Mouse (Mus musculus): ENCODE data around the gene Fam216a.
"Not testable (repeated sequence)": the region's sequence is repeated elsewhere in the genome, so short reads cannot be mapped to it uniquely, and the experiment has no call there.

The Fam216a gene

DNA sequence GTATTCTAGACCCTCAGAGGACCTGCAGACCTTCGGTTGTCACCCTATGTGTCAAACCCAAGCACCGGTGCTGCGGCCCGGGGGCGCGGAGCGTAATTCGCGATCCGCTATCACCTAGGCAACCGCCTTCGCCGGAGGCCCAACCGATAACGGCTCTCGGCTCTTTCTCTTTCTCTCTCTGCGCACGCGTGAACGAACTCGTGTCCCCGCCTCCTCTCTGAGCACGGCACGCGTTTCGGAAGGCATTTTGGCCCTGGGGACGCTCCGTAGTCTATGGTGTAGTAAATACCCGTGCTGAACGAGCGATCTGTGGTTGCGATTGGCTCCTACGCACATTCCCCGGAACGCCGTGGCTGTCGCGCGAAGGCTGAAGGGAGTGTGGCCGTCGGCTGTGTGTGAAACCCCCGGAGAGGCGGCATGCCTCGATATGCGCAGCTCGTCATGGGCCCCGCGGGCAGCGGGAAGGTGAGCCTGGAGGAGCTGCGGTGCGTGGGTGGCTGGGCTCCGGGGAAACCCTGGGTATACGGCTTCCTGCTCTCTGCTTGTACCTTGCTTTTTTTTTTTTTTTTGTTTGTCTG lies at the start of gene Fam216a:
Fam216a (minus strand) TSS at position 173 of the 578 bp plus-strand sequence.
- in situ Hi-C loops (cut with MboI, MseI), result no loop called here

DNA sequence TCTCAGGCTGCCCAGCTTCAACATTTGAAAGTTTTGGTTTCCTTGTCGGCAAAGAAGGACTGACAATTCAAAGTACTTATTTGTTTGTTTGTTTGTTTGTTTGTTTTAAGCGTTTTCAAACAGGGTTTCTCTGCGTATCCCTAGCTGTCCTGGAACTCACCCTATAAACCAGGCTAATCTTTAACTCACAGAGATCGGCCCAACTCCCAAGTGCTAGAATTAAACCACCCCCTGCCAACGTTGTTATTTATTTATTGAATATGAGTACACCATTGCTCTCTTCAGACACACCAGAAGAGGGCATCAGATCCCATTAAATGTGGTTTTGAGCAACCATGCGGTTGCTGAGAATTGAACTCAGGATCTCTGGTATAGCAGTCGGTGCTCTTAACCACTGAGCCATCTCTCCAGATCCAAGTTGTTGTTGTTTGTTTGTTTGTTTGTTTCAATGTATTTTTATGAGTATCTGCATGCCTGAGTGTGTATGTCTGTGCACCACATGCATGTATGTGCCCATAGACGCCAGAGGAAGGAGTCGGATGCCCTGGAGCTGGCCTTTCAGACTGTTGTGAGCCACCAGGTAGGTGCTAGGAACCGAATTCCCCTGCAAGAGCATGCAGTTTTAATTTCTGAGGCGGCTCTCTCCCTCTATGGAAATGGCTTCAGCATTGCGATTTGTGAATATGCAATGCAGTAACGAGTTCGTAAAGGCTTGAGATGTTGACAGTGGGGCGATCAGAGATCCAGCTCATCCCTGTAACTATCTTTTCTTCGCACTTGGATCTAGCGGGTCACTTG lies 49.3 kb upstream of the Fam216a start, which contains the start of gene Anapc7:
Anapc7 (plus strand) TSS at position 423 of the 798 bp plus-strand sequence.
- in situ Hi-C loops (cut with MboI, MseI), result no loop called here

DNA sequence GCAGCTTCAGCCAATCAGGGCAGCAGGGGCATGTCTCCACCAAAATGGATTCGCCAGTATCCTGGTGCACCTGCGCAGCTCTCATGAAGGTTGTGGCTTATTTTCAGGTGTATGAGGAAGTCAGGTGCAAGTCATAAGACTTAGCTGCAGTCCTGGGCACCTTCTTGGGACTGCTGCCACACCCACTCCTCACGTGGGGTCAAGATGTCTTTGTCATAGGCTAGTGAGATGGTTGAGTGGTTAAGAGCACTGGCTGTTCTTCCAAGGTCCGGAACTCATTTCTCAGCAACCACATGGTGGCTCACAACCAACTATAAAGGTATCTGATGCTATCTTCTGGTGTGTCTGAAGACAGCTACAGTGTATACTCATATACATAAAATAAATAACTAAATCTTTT lies 48.5 kb upstream of the Fam216a start:
- in situ Hi-C loops (cut with MboI, MseI), result not testable (repeated sequence)

DNA sequence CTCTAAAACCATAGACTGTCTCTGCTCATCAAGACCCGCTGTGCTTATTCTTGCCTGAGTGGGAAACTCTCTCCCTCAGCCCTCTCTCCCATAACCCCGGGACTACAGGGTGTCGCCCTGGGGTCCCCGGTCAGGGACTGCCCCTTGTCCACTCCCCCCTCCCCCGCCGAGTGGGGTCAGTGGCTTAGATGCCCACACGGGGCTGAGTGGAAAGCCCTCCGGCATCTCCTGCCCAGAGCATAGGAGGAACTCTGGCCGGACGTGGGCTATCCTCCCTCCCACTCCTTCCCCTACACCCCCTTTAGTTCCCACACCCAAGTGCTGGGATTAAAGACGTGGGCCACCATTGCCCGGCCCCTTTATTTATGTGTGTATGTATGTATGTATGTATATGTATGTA lies 43.3 kb upstream of the Fam216a start:
- in situ Hi-C loops (cut with MboI, MseI), result loop anchor here (10.0 kb wide), 1 partner anchor 219 kb away; no protein-coding TSS in a partner anchor

DNA sequence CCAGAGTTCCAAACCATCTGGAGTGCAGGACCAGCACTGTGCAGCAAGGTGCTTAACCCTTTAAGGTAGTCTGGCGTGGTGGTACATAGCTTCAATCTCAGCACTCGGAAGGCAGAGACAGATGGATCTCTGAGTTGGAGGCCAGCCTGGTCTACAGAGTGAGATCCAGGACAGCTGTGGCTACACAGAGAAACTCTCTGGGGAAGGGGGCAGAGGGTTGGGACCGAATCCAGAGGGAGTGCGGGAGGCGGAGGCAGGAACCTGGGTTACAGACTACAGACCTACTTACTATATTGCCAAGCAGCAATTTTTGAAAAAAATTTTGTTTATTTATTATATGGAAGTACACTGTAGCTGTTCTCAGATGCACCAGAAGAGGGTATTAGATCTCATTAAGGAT lies 42.2 kb upstream of the Fam216a start:
- in situ Hi-C loops (cut with MboI, MseI), result loop anchor here (10.0 kb wide), 1 partner anchor 220 kb away; no protein-coding TSS in a partner anchor

DNA sequence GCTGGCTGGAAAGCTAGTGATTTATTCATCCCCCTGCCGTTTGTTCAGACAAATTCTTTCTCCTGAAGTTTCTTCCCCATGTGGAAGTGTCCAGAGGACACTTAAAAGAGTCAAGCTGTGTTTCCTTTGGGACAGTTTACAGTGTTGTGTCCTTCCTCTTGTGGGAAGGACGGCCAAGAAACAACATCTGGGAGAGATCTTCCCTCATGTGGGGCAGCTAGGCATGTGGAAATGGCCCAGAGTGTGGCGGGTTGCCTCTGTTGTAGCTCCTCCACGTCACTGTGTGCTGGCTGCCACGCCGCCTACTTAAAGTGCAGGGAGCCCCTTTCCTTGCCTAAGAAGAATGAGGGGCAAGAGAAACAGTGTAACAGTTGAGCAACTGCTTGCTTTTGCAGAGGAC lies 40.7 kb upstream of the Fam216a start:
- in situ Hi-C loops (cut with MboI, MseI), result loop anchor here (10.0 kb wide), 1 partner anchor 222 kb away; no protein-coding TSS in a partner anchor

DNA sequence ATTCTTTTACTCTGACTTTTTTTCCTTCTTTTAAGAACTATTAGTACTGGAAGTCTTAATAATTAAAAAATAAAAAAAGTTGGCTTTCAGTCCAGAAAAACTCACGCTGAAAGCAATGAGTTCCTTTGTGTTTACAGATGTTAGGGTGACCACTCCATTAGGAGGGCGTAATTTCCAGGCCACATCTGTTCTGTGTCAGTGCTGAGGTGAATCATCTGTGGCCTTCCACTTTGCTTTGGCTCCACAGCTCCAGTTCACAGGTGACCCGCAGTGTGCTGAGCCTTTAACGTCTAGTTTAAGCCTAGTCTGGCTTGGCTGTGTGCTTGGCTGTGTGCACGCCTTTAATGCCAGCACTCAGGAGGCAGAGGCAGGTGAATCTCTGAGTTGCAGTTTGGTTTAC lies 39.7 kb upstream of the Fam216a start:
- in situ Hi-C loops (cut with MboI, MseI), result loop anchor here (10.0 kb wide), 1 partner anchor 223 kb away; no protein-coding TSS in a partner anchor

DNA sequence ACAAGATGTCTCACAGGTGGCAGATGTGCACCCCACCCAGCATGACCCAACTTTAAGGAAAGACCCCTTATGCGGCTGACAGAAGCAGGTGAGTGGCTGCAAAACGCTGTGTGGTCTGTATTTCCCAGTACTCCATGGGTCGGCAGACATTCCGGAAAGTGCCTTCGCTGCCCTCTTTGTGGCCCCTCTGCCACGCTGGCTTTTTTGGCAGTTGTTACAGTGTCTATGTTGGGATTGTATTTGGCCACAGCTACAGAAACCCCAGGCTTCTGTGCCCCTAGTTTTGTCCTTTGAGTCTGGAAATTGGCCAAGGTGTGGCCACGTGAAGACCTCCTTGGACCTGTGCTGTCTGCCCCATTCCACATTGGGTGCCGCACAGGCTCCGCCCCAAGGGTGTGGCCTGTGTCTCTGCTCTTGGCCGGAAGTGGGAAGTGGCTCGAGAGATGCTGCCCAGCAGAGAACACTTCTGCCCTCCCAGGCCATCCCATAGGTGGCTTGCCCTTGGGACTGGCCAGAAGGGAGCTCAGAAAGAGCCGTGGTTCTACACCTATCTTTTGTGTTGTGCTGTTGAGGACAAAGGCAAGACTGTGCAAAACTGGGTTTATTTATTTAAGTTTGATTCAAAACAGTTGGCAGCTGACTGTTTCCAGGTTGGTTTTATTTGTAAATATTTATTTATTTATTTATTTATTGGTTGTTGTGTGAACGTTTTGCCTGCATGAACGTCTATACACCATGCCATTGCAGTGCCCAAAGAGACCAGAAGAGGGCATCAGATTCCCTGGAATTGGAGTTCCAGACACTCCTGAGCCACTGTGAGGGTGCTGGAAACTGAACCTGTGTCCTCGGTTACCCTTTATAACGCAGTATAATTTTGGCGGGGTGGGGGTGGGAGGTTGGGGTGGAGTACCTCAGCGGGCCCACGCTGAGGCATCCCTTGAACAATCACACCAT lies 37.8 kb upstream of the Fam216a start:
- in situ Hi-C loops (cut with MboI, MseI), result loop anchor here (10.0 kb wide), 1 partner anchor 225 kb away; no protein-coding TSS in a partner anchor

DNA sequence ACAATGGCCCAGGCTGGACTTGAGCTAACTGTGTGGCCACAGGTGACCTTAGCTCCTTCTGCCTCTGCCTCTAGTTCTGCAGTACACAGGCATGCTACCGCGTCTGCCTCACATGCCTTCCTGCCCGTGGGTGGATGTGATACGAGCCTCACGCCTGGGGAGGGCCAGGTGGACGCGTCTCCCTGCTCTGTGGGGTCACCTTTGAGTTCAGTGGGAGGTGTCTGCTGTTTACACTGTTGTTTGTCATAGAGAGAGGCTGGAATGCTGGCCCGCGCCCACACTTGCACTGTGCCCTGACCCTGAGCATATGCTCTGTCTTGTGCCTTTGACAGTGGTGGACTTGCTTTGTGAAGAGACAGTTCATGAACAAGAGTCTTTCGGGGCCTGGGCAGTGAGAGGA lies 33.4 kb upstream of the Fam216a start:
- in situ Hi-C loops (cut with MboI, MseI), result no loop called here

DNA sequence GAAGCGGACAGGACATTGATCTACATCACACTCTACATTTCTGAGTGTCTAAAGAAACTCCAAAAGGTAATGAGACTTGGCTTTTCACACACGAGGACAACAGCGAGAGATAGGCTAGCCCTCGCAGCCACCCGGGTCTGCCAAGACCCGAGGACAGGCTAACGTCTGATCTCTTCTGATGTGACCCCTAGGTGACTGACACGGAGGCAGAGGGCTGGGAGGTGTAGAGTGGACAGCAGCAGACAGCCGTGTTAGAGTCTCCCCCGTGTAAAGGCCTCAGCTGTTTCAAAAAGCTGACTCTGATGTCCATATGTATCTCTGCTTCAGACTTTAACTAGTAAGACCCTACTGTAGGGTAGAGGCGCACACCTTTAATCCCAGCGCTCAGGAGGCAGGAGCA lies 31.2 kb upstream of the Fam216a start:
- in situ Hi-C loops (cut with MboI, MseI), result no loop called here

DNA sequence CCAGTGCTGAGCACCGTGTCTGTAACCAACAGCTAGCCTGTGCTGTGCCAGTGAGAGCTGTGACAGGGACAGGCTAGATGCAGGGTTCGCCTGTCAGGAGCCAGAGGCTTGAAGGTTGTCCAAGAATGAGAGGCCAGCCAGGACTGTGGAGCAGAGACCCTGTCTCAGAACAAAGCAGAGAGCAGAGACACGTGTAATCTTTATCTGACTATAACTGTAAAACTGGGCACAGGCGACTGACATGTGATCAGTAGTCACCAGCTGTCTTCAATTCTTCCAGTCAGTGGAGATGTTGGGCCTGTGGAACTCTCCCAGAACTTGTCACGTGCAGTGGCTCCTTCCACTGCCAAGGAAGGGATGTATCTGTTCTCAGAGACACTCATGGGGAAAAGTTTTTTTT lies 30.6 kb upstream of the Fam216a start:
- in situ Hi-C loops (cut with MboI, MseI), result no loop called here

DNA sequence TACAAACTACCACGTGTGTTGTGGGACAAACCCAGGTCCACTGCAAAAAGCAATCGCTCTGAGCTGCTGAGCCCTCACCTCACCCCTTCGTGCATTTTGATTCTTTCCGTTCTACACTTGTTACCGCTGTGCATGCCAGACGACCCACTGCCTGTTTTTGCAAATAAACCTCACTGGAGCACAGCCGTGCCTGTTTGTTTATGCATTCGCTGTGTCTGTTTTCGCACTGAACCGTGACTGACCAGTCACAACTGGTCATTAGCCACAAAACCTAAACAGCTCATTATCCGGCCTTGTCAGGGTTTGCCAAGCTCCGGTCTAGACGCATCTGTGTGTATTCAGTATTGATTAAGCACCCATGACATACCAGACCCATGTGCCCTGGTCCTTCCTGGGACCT lies 30.0 kb upstream of the Fam216a start:
- in situ Hi-C loops (cut with MboI, MseI), result no loop called here

DNA sequence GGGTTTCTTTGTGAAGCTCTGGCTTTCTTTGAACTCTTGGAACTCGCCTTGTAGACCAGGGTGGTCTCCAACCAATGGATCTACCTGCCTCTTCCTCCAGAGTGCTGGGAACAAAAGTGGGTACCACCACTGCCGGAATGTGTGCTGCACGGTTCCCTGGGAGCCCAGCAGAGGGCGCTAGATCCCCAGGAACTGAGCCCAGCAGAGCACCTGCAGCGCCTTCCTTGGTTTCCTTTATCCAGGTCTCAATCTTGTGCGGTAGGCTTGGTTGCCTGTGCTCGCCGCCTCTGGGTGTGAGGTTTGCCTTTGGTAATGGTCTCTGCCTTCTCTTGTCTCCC lies 29.1 kb upstream of the Fam216a start:
- in situ Hi-C loops (cut with MboI, MseI), result no loop called here

DNA sequence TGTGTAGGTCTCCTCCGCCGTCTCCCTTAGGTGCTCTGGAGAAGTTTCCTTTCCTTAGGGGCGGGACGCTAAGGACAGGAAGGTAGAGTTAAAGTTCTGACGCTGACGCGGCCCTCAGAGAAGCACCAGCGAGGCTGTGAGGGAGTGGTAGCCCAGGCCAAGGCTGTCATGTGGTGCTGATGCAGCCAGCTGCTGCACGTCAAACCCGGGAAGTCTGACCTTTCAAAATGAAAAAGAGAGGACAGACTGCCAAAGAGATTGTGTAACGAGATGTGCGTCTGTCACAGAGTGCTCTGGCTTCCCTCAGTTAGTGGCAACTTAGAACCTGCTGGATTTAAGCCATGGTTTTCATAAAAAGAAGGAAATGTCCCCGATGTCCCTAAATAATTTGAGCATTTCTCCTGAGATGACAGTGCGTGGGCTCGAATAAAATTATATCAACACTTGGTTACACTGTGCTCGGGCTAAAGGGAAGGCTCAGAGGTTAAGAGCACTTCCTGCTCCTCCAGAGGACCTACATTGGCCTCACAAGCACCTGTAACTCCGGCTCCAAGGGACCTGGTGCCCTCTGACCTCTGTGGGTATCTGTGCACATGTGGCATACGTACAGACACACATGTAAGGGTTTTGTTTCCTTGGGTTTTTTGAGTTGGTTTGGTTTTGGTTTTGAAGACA lies 28.6 kb upstream of the Fam216a start:
- in situ Hi-C loops (cut with MboI, MseI), result no loop called here

DNA sequence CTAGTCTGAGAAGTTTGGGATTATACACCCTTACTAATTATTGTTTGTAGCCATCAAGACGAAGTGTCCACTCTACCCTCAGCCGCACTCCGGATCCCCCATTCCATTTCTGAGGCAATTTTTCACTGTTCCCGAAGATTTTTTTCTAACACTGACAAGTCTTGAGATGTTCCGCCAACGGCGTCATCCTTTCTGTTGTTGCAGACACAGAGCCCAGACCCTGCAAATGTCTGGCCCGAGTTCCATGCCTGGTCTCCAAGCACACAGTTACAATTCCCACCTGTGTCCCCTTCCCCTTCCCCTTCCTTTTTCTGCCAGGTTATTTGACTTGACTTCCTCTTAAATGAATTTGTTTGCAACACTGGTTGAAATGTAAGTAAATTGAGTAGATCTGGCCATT lies 27.7 kb upstream of the Fam216a start:
- in situ Hi-C loops (cut with MboI, MseI), result no loop called here

DNA sequence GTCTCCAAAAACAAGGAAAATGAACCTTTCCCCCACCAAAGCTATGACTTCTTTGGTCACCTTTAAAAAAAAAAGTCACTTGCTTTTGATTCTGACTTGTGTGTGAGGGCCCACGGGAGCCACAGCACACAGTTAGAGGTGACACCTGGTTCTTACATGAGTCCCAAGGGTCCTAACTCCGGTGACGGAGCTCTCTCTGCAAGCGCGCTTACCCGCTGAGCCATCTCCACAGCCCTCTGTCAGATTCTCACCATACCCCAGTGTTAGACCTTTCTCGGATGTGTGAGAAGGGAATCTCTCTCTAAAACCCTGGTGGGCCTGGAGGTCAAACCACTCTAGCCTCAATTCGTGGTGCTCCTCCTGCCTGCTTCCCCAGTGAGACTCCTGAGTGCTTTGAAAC lies 25.3 kb upstream of the Fam216a start:
- in situ Hi-C loops (cut with MboI, MseI), result no loop called here

DNA sequence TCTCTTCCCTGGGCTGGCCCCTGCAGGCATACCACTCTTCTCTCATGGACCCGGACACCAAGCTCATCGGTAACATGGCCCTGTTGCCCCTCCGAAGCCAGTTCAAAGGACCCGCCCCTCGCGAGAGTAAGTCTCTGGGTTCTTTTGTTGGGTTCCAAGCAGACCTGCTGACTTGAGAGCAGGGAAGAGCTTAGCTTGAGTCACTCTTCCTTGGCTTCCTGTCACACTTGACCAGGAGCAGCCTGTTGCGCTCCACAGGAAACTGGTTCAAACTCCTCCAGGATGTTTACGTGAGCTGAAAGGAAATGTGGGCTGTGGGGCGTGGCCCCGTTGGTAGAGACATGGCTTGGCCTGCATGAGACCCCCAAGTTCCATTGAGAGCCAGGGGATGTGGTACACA lies 24.6 kb upstream of the Fam216a start:
- in situ Hi-C loops (cut with MboI, MseI), result no loop called here

DNA sequence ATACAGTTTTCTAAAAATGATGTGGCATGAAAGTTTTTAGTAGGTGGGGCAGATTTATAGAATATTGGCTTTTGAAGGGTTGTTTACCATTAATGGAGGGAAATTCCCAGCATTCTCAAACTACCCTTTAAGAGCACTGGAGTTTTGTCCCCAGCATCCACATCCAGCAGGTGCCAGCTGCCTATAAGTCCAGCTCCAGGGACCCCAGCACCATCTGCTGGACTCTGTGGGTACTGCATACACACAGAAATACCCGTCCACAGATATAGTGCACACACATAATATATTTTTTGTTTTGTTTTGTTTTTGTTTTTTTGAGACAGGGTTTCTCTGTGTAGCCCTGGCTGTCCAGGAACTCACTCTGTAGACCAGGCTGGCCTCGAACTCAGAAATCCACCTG lies 21.7 kb upstream of the Fam216a start:
- in situ Hi-C loops (cut with MboI, MseI), result no loop called here

DNA sequence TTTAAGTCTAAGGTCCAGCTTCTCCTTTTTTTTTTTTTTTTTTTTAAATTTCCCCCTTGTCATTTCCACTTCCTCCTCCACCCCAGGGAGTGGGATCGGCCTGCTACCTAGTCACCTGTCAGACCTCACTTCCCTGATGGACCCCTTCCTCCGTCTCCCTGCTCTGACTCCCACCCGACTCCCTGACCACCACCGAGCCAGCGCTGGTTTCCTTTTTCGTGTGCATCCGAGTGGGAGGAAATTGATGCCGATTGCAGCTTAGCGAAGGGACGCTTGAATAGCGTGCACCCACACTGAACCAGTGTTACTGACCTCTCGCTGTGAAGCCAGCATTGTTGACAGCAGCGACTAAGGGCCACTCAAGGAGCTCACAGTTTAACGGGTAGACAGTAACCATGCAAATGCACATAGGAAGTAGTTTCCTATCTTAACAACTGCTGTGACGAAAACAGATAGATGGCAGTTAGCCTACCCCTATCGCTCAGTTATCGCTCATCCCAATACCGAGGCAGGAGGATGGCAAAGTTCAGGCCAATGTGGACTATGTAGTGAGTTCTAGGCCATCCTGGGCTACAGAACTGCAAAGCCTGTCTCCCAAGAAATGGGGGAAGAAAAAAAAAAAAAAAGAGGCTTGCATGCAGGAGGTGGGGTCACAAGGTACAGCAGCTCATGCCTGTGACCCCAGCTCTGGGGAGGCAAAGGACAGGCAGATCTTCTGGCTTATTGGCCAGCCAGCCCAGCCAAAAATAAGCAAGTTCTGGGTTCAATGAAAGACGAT lies 20.3 kb upstream of the Fam216a start:
- in situ Hi-C loops (cut with MboI, MseI), result no loop called here

DNA sequence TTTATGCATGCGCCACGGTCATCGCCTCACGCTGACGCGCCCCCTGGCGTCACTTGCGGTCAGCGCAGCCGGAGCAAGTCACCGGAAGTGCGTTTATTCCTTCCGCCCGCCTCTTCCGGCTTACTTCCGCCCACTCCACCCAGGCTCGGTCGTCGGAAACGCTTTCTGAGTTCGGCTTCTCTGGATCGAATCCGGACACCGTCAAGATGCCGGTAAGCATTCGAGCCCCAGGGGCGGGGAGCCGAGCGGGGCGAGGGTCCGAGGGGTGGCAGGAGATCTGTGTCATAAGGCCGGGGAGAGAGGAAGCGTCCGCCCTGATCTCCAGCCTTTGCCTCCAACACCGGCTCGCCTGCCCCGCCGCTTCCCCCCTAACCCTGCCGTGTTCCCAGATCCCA lies 19.6 kb upstream of the Fam216a start, which contains the start of gene Arpc3:
Arpc3 (plus strand) TSS at position 93 of the 395 bp plus-strand sequence.
- in situ Hi-C loops (cut with MboI, MseI), result no loop called here

Data from T-helper 2 cell (primary cell).